Mouse (Mus musculus) G1E (cell line): ENCODE results near the gene Olfr237-ps1.

ENCODE experiments used
- CTCF ChIP-seq: IDR thresholded peaks from 2 replicates; pipeline ENCODE4 v1.5.1; 2012; ENCODE audit warnings: low read depth, low read length, inconsistent platforms, mixed read lengths
- POLR2AphosphoS5 ChIP-seq: IDR thresholded peaks from 2 replicates; pipeline ENCODE4 v1.6.1; 2012; ENCODE audit warnings: low read depth, low read length, inconsistent platforms; ENCODE audit not compliant: insufficient replicate concordance

DNA sequence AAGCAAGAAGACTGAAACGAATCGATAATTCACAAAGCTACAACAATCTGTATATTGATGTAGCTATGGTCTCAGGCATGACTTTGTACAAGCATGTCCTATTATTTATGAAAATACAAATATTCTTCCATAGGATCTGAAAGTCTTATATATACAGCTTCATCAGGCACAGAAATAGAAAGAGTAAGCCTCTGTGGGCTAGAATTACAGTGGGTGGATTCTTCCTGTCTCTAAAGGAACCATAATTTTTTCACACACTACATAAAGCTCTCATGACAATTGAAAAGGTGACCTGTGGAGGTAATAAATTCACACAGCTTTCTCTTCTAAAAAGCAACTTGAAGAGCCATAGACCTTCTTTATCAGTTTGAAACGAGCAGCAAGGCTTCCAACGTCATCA, 25.5 kb downstream of the Olfr237-ps1 start, which contains the start of gene Olfr13:
- no peak for TF ChIP-seq POLR2AphosphoS5
- no peak for TF ChIP-seq CTCF
